Mouse (Mus musculus): ENCODE results near the gene Grasp. TPM values are rescaled to one million over a fixed set of nuclear protein-coding genes. Genes with fewer than 3 reads are reported as not detected.
A peak's percentile ranks its signal among the peaks of the same experiment; 100 is the strongest.

Gene Grasp
- 1.3 and 1.5 TPM in 2 replicates for polyA plus RNA-seq (2015; fragmentation: Nextera tagmentation; extraction: Ambion mirVana)

DNA sequence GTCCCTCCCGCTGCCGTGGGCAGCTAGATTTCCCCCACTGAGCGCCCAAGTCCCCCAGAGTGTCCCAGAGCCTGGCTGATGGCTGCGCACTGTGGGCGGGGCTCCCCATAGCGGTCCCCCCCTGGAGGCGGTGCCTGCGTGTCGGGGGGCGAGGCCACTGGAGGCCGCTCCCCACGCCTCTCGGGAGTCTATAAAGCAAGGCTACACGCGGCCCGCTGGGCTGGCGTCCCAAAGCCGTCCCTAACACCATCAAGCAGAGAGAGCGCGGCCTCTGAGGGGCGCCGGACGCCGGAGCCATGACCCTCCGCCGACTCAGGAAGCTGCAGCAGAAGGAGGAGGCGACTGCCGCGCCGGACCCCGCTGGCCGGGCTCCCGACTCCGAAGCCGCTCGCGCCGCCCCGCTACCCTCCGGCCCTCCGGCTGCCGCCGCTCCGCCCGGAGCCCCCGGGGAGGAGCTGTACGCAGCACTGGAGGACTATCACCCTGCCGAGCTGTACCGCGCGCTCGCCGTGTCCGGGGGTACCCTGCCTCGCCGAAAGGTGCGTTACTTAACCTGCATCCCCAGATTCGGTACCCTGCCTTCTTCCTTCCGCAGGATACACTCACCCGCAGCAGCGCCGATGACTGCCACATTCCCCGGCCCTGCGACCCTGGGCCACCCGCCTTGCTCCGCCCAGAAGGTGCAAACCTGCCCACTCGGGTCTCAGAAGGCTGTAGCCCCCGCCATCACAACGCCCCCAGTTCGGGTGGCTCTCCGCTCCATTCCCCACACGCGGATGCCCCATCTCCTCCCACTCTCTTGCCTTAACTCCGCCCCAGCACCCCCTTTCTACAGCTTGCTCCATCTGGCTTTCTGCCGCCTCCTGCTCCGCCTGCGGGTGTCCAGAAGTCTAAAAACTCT lies at the start of gene Grasp:
Gene Grasp (plus strand): TSS at position 183 of the 901 bp plus-strand sequence.
- H3K9ac ChIP-seq: peak within 1 kb of the TSS; percentile 85
- H3K36me3 ChIP-seq (ENCODE audit: poor library complexity, severe bottlenecking): 0 out of 2 replicates have a peak, but pooled peaks cover 5% of the 10 kb centered on the region
- H3K4me1 ChIP-seq: peaks cover 58% of the 10 kb centered on the region
- H3K27me3 ChIP-seq: peaks cover 21% of the 10 kb centered on the region; the same call in 1 of the 2 replicates
- peak within 1 kb of the TSS; percentile 98 for H3K4me2 ChIP-seq
- H3K27ac ChIP-seq: no peak within 1 kb of the TSS
- peak within 1 kb of the TSS; percentile 71 for H3K4me3 ChIP-seq
- peak; percentile 84 for ATAC-seq
- no peaks in the 10 kb centered on the region for H3K9me3 ChIP-seq (replicated peaks)
- 1% methylated on average over 52 of the region's 77 CpGs for WGBS

DNA sequence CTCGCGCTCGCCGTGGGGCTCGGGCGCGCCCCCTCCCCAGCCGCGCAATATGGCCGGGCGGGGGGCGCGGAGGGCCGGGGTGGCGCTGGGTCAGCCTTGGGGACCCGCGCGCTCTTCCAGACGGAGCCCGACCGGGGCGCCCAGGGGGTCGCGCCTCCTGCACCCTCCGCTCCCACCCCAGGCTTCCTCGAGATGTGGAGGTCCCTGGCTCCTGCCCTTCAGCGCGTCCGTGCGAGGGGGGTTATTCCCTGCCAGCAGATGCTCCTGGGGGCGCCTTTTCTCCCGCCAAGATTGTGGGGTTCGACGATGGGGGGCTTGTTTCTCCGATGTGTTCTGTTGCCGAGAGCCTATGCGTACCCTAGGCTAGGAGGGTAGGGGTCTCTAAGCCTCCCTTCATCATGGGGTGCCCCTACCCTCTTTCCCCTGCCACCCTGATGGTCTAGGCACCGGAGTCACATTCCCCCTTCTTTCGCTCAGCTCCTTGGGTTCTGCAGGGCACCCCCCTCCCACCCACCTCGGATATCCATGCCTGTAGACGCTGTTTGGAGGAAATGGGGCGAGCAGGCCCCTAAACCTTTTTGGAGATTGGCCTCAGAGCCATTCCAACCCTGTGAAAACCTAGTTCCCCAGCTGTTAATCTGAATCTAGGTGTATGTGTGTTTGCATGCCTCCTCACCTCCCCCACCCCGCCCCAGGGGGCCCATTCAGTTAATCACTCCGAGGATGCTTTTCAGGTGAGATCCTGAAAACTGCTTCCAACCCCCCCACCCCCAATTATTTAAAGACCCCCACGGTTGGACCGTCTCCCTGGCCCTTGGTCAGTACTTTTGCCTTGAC lies 49.5 kb upstream of the Grasp start:
- ATAC-seq: peak; percentile 64
- no peaks in the 10 kb centered on the region for H3K9me3 ChIP-seq (replicated peaks)
- no peaks in the 10 kb centered on the region for H3K36me3 ChIP-seq (ENCODE audit: poor library complexity, severe bottlenecking)
- peaks cover 51% of the 10 kb centered on the region for H3K4me1 ChIP-seq
- peak overlapping the region; percentile 75 for H3K27ac ChIP-seq
- peak overlapping the region; percentile 97 for H3K9ac ChIP-seq
- peaks cover 10% of the 10 kb centered on the region for H3K27me3 ChIP-seq
- under 1% methylated on average over 12 of the region's 46 CpGs for WGBS
- H3K4me3 ChIP-seq: peak overlapping the region; percentile 95
- H3K4me2 ChIP-seq: peak overlapping the region; percentile 89

DNA sequence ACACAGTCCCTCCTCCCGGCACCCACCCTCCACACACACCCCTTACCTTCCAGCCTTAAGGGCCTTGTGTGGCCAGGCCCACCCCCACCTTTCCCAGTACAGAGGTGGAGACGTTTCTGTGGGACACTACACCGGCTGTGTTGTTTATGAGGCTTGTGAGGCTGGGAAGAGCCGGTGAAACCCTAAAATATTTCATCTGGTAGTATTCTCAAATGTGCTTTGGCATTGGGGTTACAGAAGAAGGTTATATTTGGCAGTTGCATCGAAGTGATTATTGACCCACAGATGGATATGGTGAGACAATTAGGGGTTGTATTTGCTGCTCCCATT lies 48.9 kb upstream of the Grasp start:
- WGBS: 14% methylated on average over 5 of the region's 5 CpGs
- no peaks in the 10 kb centered on the region for H3K9me3 ChIP-seq (replicated peaks)

DNA sequence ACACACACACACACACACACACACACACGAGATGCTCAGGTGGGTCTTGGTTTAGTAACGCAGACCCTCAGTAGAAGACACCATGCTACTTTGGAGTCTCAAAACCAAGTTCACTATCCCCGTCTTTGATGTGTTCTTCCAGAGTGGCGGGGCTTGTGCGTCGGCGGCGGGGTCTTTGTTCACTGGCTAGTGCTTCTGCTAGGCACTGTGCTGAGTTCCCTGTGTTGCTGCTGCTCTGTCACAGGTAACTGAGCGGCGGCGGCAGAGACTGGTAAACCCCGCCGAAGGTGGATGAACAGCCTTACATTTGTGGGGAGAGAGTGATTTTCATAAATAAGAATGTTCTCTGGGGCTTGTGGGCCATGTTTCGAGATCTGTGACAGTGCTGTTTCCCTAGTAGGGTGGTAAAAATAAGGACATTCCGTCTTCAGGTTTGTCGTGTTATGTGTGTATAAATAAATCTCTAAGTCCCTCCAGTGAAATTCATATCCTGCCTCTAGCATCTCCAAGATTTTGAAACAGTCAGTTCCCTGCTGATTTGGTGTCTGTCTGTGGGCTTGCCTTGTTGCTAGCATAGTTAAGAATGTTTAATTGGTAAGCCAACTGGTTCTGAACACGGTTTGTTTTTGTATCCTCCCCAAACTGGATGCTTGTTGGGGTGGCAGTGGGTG lies 48.2 kb upstream of the Grasp start:
- peak overlapping the region; percentile 89 for H3K4me2 ChIP-seq
- no peaks in the 10 kb centered on the region for H3K36me3 ChIP-seq (ENCODE audit: poor library complexity, severe bottlenecking)
- no peaks in the 10 kb centered on the region for H3K9me3 ChIP-seq (replicated peaks)
- WGBS: 17% methylated on average over 17 of the region's 17 CpGs
- peak overlapping the region; percentile 68 for H3K27ac ChIP-seq
- peaks cover 60% of the 10 kb centered on the region for H3K4me1 ChIP-seq
- H3K9ac ChIP-seq: peak overlapping the region; percentile 97
- no peak for ATAC-seq
- H3K27me3 ChIP-seq: peaks cover 10% of the 10 kb centered on the region
- H3K4me3 ChIP-seq: peak overlapping the region; percentile 95

More for the DNA sequence above, 48.9 kb upstream of the Grasp start:
- ATAC-seq: no peak
- Histone ChIP-seq H3K27me3 (peaks cover 10% of the 10 kb centered on the region), H3K4me1 (peaks cover 53% of the 10 kb centered on the region), H3K9ac (peak overlapping the region; percentile 97), H3K4me2 (peak overlapping the region; percentile 89), H3K4me3 (peak overlapping the region; percentile 95), H3K36me3 (ENCODE audit: poor library complexity, severe bottlenecking) (no peaks in the 10 kb centered on the region), H3K27ac (peak overlapping the region; percentile 68)

DNA sequence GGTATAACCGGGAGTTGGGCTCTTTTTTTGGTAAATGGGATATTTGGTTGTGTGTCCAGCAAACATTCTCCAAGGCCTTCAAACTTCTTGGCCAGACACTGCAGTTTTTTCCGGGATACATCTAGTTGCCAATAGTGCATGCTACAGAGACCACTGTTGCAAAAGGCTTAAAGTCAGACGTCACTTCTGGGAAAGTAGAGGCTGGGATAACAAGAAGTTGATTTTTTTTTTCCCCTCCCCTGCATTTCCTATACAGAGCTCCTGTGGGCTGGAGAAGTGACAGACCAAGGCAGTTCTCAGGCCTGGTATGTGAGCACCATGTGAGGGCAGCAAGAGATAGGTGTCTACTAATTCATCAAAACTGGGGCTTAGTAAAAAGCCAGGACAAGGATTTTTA lies 47.7 kb upstream of the Grasp start:
- no peaks in the 10 kb centered on the region for H3K9me3 ChIP-seq (replicated peaks)
- H3K27me3 ChIP-seq: peaks cover 10% of the 10 kb centered on the region
- H3K27ac ChIP-seq: no peak overlapping the region
- ATAC-seq: no peak
- 50% methylated on average over 3 of the region's 3 CpGs for WGBS
- H3K9ac ChIP-seq: peak overlapping the region; percentile 10; the same call in 1 of the 2 replicates
- H3K4me2 ChIP-seq: peak overlapping the region; percentile 89
- H3K4me3 ChIP-seq: peak overlapping the region; percentile 95
- H3K36me3 ChIP-seq (ENCODE audit: poor library complexity, severe bottlenecking): no peaks in the 10 kb centered on the region
- peaks cover 65% of the 10 kb centered on the region for H3K4me1 ChIP-seq

DNA sequence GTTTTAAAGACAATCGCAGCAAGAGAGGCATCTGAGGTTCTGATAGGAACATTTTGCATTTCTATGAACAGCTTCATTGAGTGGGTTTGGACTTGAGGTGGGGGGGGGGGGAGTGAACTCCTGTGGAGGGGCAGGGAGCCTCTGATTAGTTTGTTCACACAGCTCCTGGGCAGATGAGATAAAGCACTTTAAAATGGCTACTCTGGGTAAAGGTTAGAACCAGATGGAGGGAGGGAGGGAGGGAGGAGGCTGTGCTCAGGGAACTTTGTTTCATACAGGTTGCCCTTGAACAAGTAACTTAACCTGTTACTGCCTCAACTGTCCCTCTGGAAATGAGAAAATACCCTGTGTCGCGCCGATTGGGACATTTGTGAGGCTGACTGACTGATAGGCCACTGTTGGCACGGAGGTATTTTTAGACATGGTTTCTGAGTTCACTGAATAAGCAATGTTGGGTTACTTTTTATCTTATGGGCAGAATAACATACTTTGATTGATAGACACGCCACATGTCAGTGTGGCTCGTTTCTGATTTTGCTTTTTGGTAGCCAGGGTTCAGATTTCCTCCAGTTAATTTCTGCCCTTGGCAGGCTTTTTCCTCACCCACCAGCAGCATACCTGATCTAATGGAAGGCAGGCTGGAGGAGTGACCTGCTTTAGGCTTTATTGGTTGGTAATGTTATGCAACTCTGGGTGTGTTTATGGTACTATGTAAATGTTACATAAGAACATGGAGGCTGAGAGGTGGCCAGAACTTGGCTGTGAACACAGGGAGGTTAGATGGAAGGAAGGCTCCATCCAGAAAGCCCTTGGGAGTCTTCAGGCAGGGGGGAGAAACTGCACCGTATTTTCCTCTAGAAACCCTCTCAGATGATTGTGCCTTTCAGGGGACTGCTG lies 46.9 kb upstream of the Grasp start:
- Histone ChIP-seq H3K9me3 (replicated peaks) (no peaks in the 10 kb centered on the region), H3K4me3 (no peak overlapping the region), H3K4me1 (peaks cover 72% of the 10 kb centered on the region), H3K9ac (0 out of 2 replicates have a peak overlapping the region, but pooled peaks have one; percentile 16), H3K4me2 (peak overlapping the region; percentile 89), H3K36me3 (ENCODE audit: poor library complexity, severe bottlenecking) (no peaks in the 10 kb centered on the region), H3K27me3 (peaks cover 5% of the 10 kb centered on the region), H3K27ac (no peak overlapping the region; the same call in 1 of the 2 replicates)
- 71% methylated on average over 8 of the region's 8 CpGs for WGBS
- ATAC-seq: no peak

DNA sequence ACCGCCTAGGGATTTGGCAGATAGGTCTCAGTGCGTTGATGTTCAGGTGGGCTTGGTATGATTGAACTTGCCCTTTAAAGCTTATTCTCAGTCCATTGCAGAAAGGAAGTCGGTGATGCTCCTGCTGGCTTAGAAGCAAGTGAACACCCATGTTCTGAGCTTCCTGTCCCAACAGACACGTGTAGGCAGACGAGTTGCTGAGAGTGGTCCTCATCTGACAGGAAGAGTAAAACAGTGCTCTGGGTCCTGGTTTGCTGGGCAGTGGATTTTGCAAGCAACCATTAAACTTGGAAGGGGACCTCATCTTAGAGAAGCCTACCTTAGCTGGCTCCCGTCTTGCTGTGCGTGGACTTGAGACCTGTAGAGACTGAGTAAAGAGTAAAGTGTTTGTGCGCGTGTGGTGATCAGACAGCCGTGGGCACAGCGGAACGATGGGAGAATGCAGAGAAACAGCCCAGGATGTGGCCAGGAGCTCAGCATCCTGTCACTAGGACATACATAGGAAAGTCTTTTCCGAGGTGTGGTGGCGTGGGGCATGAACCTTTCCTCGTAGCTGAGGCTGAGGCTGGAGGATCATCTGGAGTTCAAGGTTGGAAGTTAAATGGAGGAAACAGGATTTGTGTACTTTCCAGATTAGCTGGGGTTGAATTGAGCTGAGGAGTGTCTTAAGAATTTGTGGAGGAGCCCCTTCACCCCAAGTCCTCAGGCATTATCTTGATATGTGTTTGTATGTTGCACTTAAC lies 43.5 kb upstream of the Grasp start:
- Histone ChIP-seq H3K4me1 (peaks cover 72% of the 10 kb centered on the region), H3K9ac (no peak overlapping the region)
- no peak for ATAC-seq

DNA sequence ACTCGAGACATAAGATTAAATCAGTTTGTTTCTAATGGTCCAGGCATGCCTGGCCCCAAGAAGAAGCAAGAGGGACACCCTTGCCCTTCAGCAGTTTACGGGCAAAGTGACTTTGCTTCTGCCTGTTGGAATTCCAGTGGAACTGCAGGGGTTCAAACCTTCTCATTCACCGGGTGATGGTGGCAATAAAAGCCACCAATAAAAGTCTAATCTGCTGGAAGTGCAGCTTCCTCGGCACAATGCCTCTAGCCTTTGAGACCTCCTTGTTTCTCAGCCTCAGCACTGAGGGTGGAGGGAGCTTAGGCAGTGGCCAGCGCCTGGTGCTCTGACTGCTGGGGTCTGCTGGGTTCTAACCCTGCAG lies 42.9 kb upstream of the Grasp start:
- no peaks in the 10 kb centered on the region for H3K27me3 ChIP-seq
- no peak for ATAC-seq
- no peak overlapping the region for H3K27ac ChIP-seq
- 18% methylated on average over 5 of the region's 5 CpGs for WGBS
- no peaks in the 10 kb centered on the region for H3K9me3 ChIP-seq (replicated peaks)
- no peak overlapping the region for H3K4me3 ChIP-seq
- H3K4me1 ChIP-seq: peaks cover 66% of the 10 kb centered on the region
- H3K9ac ChIP-seq: no peak overlapping the region
- H3K36me3 ChIP-seq (ENCODE audit: poor library complexity, severe bottlenecking): peaks cover 12% of the 10 kb centered on the region
- no peak overlapping the region for H3K4me2 ChIP-seq

More for the DNA sequence above, 43.5 kb upstream of the Grasp start:
- WGBS: 82% methylated on average over 15 of the region's 15 CpGs
- H3K4me2 ChIP-seq: no peak overlapping the region
- H3K4me3 ChIP-seq: no peak overlapping the region
- H3K27me3 ChIP-seq: no peaks in the 10 kb centered on the region
- peaks cover 10% of the 10 kb centered on the region for H3K36me3 ChIP-seq (ENCODE audit: poor library complexity, severe bottlenecking)
- H3K9me3 ChIP-seq (replicated peaks): no peaks in the 10 kb centered on the region
- no peak overlapping the region for H3K27ac ChIP-seq

DNA sequence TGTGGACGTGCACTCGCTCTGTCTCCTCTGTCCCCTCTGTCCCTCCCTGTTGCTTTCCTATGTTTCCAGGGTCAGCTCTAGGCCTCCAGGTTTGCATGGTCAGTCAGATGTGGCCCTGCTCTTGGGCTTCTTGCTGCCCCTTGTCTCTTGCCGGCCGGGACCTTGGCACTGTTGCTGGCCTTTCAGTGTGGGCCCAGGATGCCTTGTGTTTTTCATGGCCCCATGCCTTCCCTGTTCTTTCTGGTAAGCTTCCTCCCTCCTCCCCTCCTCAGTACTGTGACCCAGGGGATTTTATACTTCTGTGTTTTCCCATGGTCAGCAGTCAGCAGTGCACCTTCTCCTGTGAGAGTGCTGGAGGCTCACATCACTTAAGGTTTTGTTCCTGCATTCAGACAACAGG lies 42.5 kb upstream of the Grasp start:
- no peak overlapping the region for H3K4me3 ChIP-seq
- H3K27ac ChIP-seq: no peak overlapping the region
- H3K36me3 ChIP-seq (ENCODE audit: poor library complexity, severe bottlenecking): peaks cover 12% of the 10 kb centered on the region
- 0 out of 2 replicates have a peak overlapping the region, but pooled peaks have one; percentile 32 for H3K9ac ChIP-seq
- H3K4me2 ChIP-seq: no peak overlapping the region
- ATAC-seq: no peak
- H3K4me1 ChIP-seq: peaks cover 62% of the 10 kb centered on the region
- H3K9me3 ChIP-seq (replicated peaks): no peaks in the 10 kb centered on the region
- WGBS: 7% methylated on average over 4 of the region's 4 CpGs
- H3K27me3 ChIP-seq: no peaks in the 10 kb centered on the region

DNA sequence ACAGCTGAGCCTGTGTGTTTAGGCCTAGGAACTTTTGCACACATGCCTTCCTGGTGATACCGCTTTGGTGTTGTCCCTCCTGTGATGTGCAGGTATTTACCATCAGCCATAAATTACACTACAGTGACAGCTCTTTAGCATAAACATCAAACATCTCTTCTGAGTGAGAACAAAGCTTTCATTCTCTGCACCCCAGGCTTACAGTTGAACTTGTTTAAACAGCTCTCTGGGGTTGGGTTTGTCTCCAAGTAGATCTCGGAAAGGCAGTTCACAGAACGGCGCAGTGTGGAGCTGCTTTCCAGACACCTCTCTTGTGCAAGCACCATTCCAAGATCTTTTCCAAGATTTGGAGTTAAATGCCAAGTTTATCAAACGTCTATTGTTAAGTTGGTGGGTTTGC lies 41.3 kb upstream of the Grasp start:
- Histone ChIP-seq H3K9ac (no peak overlapping the region), H3K9me3 (replicated peaks) (no peaks in the 10 kb centered on the region), H3K27ac (no peak overlapping the region), H3K27me3 (no peaks in the 10 kb centered on the region), H3K36me3 (ENCODE audit: poor library complexity, severe bottlenecking) (peaks cover 15% of the 10 kb centered on the region), H3K4me1 (peaks cover 51% of the 10 kb centered on the region), H3K4me2 (no peak overlapping the region), H3K4me3 (no peak overlapping the region)
- WGBS: 48% methylated on average over 5 of the region's 5 CpGs
- ATAC-seq: no peak

Measured in forebrain, embryonic 13.5 days (tissue).